Comparison of ENCODE assay signal across 8 mouse cellular contexts in genomic region chr2:92006983-92007921, GRCm38 (mm10). TPM values are rescaled to one million over a fixed set of nuclear protein-coding genes. Genes with fewer than 3 reads are reported as not detected.
A peak's percentile ranks its signal among the peaks of the same experiment; 100 is the strongest.
DNase-seq lines count a peak whose midpoint lies in the region; ATAC-seq lines count a peak whose summit lies in the region.

No protein-coding gene starts in this region.

- WGBS in kidney, embryonic 15.5 days, result 1% methylated on average over 28 of the region's 28 CpGs
- WGBS in forebrain, embryonic 15.5 days, result under 1% methylated on average over 27 of the region's 28 CpGs
- 1% methylated on average over 28 of the region's 28 CpGs for WGBS in limb, embryonic 12.5 days
- under 1% methylated on average over 28 of the region's 28 CpGs for WGBS in midbrain, embryonic 15.5 days

- H3K36me3 ChIP-seq in kidney, embryonic 15.5 days, result no peaks in the 10 kb centered on the region
- H3K36me3 ChIP-seq in forebrain, embryonic 15.5 days, result no peaks in the 10 kb centered on the region
- no peaks in the 10 kb centered on the region for H3K36me3 ChIP-seq in limb, embryonic 12.5 days
- no peaks in the 10 kb centered on the region for H3K36me3 ChIP-seq in midbrain, embryonic 15.5 days (replicated peaks)

- peak overlapping the region; percentile 56 for H3K4me3 ChIP-seq in kidney, embryonic 15.5 days (replicated peaks)
- H3K4me3 ChIP-seq in forebrain, embryonic 15.5 days, result peak overlapping the region; percentile 61
- H3K4me3 ChIP-seq in limb, embryonic 12.5 days (replicated peaks), result peak overlapping the region; percentile 45
- H3K4me3 ChIP-seq in midbrain, embryonic 15.5 days, result peak overlapping the region; percentile 58

- ATAC-seq in kidney, embryonic 15.5 days (replicated peaks; ENCODE audit: low FRiP score), result 0 out of 2 replicates have a peak, but pooled peaks have one; percentile 13
- ATAC-seq in forebrain, embryonic 15.5 days (replicated peaks), result no peak; the same call in 1 of the 2 replicates
- ATAC-seq in limb, embryonic 12.5 days (ENCODE audit: insufficient number of reproducible peaks, insufficient read depth, low FRiP score, low TSS enrichment, low read depth), result 0 out of 2 replicates have a peak, but pooled peaks have one; percentile 17
- peak; percentile 14 for ATAC-seq in midbrain, embryonic 15.5 days (replicated peaks)

- H3K9me3 ChIP-seq in kidney, embryonic 15.5 days (replicated peaks), result no peaks in the 10 kb centered on the region
- no peaks in the 10 kb centered on the region for H3K9me3 ChIP-seq in forebrain, embryonic 15.5 days
- H3K9me3 ChIP-seq in limb, embryonic 12.5 days, result no peaks in the 10 kb centered on the region
- no peaks in the 10 kb centered on the region for H3K9me3 ChIP-seq in midbrain, embryonic 15.5 days

- H3K27me3 ChIP-seq in kidney, embryonic 15.5 days, result 0 out of 2 replicates have a peak, but pooled peaks cover 2% of the 10 kb centered on the region
- peaks cover 4% of the 10 kb centered on the region; the same call in 1 of the 2 replicates for H3K27me3 ChIP-seq in forebrain, embryonic 15.5 days
- peaks cover 22% of the 10 kb centered on the region for H3K27me3 ChIP-seq in limb, embryonic 12.5 days
- 0 out of 2 replicates have a peak, but pooled peaks cover 16% of the 10 kb centered on the region for H3K27me3 ChIP-seq in midbrain, embryonic 15.5 days (replicated peaks)

- no peak for DNase-seq in kidney, adult 11 months
- DNase-seq in cerebellum, adult 11-12 months, result peak; percentile 66
- DNase-seq in heart, postnatal 4 days, result peak; percentile 89
- peak; percentile 72 for DNase-seq in yolk sac, embryonic 10.5 days (ENCODE audit: low spot score)

- peaks cover 40% of the 10 kb centered on the region for H3K4me1 ChIP-seq in kidney, embryonic 15.5 days
- H3K4me1 ChIP-seq in forebrain, embryonic 15.5 days, result peaks cover 21% of the 10 kb centered on the region
- peaks cover 24% of the 10 kb centered on the region for H3K4me1 ChIP-seq in limb, embryonic 12.5 days (replicated peaks)
- H3K4me1 ChIP-seq in midbrain, embryonic 15.5 days, result peaks cover 20% of the 10 kb centered on the region

- H3K4me2 ChIP-seq in kidney, embryonic 15.5 days, result peak overlapping the region; percentile 93
- H3K4me2 ChIP-seq in forebrain, embryonic 15.5 days (replicated peaks), result peak overlapping the region; percentile 79
- peak overlapping the region; percentile 89 for H3K4me2 ChIP-seq in limb, embryonic 12.5 days
- peak overlapping the region; percentile 82 for H3K4me2 ChIP-seq in midbrain, embryonic 15.5 days

- H3K9ac ChIP-seq in kidney, embryonic 15.5 days, result peak overlapping the region; percentile 59
- peak overlapping the region; percentile 60 for H3K9ac ChIP-seq in forebrain, embryonic 15.5 days (replicated peaks)
- H3K9ac ChIP-seq in limb, embryonic 12.5 days (replicated peaks), result peak overlapping the region; percentile 49
- peak overlapping the region; percentile 52 for H3K9ac ChIP-seq in midbrain, embryonic 15.5 days

- peak overlapping the region; percentile 94 for H3K27ac ChIP-seq in kidney, embryonic 15.5 days
- H3K27ac ChIP-seq in forebrain, embryonic 15.5 days (replicated peaks), result peak overlapping the region; percentile 80
- peak overlapping the region; percentile 89 for H3K27ac ChIP-seq in limb, embryonic 12.5 days
- H3K27ac ChIP-seq in midbrain, embryonic 15.5 days, result peak overlapping the region; percentile 85

RNA-seq across cellular contexts. Expression of gene Creb3l1, which starts 17.1 kb away (rescaled TPM):
- 14.0 and 14.9 TPM in 2 replicates for polyA plus RNA-seq in kidney, embryonic 15.5 days (2015; fragmentation: Nextera tagmentation; extraction: Ambion mirVana)
- 0.92 and 1.0 TPM in 2 replicates for polyA plus RNA-seq in forebrain, embryonic 15.5 days (2015; fragmentation: Nextera tagmentation; extraction: Ambion mirVana)
- total RNA-seq in heart, postnatal 4 days (2021), result 10 to 100 TPM; 16.9 to 18.5 TPM
- 1.3 and 2.6 TPM in 2 replicates for polyA plus RNA-seq in limb, embryonic 12.5 days (2016; fragmentation: Nextera tagmentation; extraction: Ambion mirVana)
- polyA plus RNA-seq in midbrain, embryonic 15.5 days (2015; fragmentation: Nextera tagmentation; extraction: Ambion mirVana), result 1.6 TPM in 2 replicates

RNA-seq across cellular contexts. Expression of gene Dgkz, which starts 31.6 kb away (rescaled TPM):
- 37.7 and 46.7 TPM in 2 replicates for polyA plus RNA-seq in kidney, embryonic 15.5 days (2015; fragmentation: Nextera tagmentation; extraction: Ambion mirVana)
- polyA plus RNA-seq in forebrain, embryonic 15.5 days (2015; fragmentation: Nextera tagmentation; extraction: Ambion mirVana), result 27.6 and 28.2 TPM in 2 replicates
- 10 to 100 TPM; 76.6 to 80.9 TPM for total RNA-seq in heart, postnatal 4 days (2021)
- polyA plus RNA-seq in limb, embryonic 12.5 days (2016; fragmentation: Nextera tagmentation; extraction: Ambion mirVana), result 33.7 and 39.9 TPM in 2 replicates
- 32.2 and 36.1 TPM in 2 replicates for polyA plus RNA-seq in midbrain, embryonic 15.5 days (2015; fragmentation: Nextera tagmentation; extraction: Ambion mirVana)
